Mouse (Mus musculus) limb, embryonic 10.5 days (tissue): ENCODE results near the gene Dlat. TPM values are rescaled to one million over a fixed set of nuclear protein-coding genes. Genes with fewer than 3 reads are reported as not detected.
"Not testable (repeated sequence)": the region's sequence is repeated elsewhere in the genome, so short reads cannot be mapped to it uniquely, and the experiment has no call there.

ENCODE experiments used
- DNase-seq: peaks from one replicate; pipeline ENCODE4 v3.0.0-alpha.2; 2017; ENCODE audit warnings: low spot score
- H3K27ac ChIP-seq: fragments of 300-500 bp; sonication (generic); 2 replicates; pipeline ENCODE4 v1.5.1; 2016; ENCODE audit warnings: mild to moderate bottlenecking
- H3K27me3 ChIP-seq: fragments of 300-500 bp; sonication (generic); 2 replicates; pipeline ENCODE4 v1.6.1; 2016; ENCODE audit warnings: low read depth, mild to moderate bottlenecking; ENCODE audit not compliant: poor library complexity, severe bottlenecking
- H3K36me3 ChIP-seq: fragments of 300-500 bp; sonication (generic); 2 replicates; pipeline ENCODE4 v1.6.1; 2016; ENCODE audit warnings: mild to moderate bottlenecking, moderate library complexity
- H3K4me1 ChIP-seq: fragments of 300-500 bp; sonication (generic); 2 replicates; pipeline ENCODE4 v1.6.1; 2016
- H3K4me3 ChIP-seq: fragments of 300-500 bp; sonication (generic); 2 replicates; pipeline ENCODE4 v1.5.1; 2016; ENCODE audit warnings: mild to moderate bottlenecking, moderate library complexity
- H3K9me3 ChIP-seq: fragments of 300-500 bp; sonication (generic); replicated peaks from 2 replicates; pipeline ENCODE4 v1.6.1; 2016; ENCODE audit warnings: mild to moderate bottlenecking
- WGBS: fragments of 180-500 bp; shearing (Covaris S2); methylation state at CpG from one replicate; pipeline ENCODE4 v1.1.7; 2016; 5-methylcytosine and 5-hydroxymethylcytosine counted together
- polyA plus RNA-seq: library from polyadenylated mRNA; unstranded; fragments of >200 nt; fragmentation: Nextera tagmentation; extraction: Ambion mirVana; gene quantifications from 2 replicates; pipeline ENCODE4 v1.2.1, GENCODE M21; 2016

Gene Dlat
- polyA plus RNA-seq, 1 experiment from 2014 or later, result 62.1 TPM

GRCm38 (mm10) chr9:50634270-50634669, 25.3 kb downstream of the Dlat start:
- no peaks in the 10 kb centered on the region for H3K27me3 ChIP-seq
- H3K4me1 ChIP-seq, result no peaks in the 10 kb centered on the region
- 97% methylated on average over 11 of the region's 11 CpGs for WGBS
- H3K4me3 ChIP-seq, result no peak overlapping the region
- no peaks in the 10 kb centered on the region for H3K9me3 ChIP-seq
- H3K27ac ChIP-seq, result no peak overlapping the region
- H3K36me3 ChIP-seq, result peaks cover 73% of the 10 kb centered on the region
- no peak for DNase-seq

DNA sequence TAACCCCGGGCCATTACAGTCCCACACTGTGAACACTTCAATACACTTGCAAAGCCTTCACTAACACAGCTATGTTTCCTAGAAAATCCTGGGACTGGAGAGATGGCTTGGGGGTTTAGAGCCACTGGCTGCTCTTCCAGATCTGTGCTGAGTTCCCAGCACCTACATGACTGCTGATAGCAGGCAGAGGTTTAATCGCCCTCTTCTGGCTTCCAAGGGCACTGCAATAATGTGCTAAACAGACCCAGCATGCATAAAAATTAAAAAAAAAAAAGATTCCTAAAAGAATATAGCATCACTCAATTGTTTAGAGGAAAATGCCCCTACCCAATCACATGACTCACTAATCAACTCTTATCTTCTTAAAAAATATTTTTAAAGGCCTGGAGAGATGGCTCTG, 26.5 kb downstream of the Dlat start:
- H3K36me3 ChIP-seq, result peaks cover 61% of the 10 kb centered on the region
- H3K4me3 ChIP-seq, result no peak overlapping the region
- H3K9me3 ChIP-seq, result no peaks in the 10 kb centered on the region
- no peak overlapping the region for H3K27ac ChIP-seq
- 65% methylated on average over 2 of the region's 2 CpGs for WGBS
- no peaks in the 10 kb centered on the region for H3K27me3 ChIP-seq
- H3K4me1 ChIP-seq, result no peaks in the 10 kb centered on the region
- DNase-seq, result no peak

GRCm38 (mm10) chr9:50632016-50632688, 27.4 kb downstream of the Dlat start:
- Histone ChIP-seq H3K9me3 (no peaks in the 10 kb centered on the region), H3K27me3 (no peaks in the 10 kb centered on the region), H3K4me3 (no peak overlapping the region), H3K36me3 (peaks cover 52% of the 10 kb centered on the region), H3K27ac (no peak overlapping the region), H3K4me1 (no peaks in the 10 kb centered on the region)
- DNase-seq, result no peak
- WGBS, result 85% methylated on average over 6 of the region's 6 CpGs

DNA sequence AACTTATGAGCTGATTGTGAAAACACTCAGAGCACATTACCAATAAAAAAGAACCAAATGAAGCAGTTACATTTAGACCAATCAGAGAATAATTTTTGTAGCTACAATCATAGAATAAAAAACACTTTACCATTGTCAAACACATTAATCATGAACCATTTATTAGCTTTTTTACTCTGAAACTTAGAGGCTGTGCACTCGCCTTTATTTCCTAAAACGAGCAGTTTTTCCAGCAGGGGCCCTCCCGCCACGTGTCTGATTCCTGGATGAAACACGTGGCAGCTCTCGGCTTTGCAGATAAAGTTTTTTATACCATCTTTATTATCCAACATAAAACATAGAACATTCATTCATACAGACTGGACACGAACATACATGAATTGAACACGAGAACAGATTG, 28.7 kb downstream of the Dlat start:
- H3K27ac ChIP-seq, H3K4me1 ChIP-seq, H3K9me3 ChIP-seq, H3K27me3 ChIP-seq, H3K4me3 ChIP-seq, DNase-seq: not testable (repeated sequence)
- whole genome bisulfite sequencing, result 95% methylated on average over 6 of the region's 8 CpGs
- peaks cover 39% of the 10 kb centered on the region for H3K36me3 ChIP-seq

GRCm38 (mm10) chr9:50617794-50618330, 41.7 kb downstream of the Dlat start:
- H3K27me3 ChIP-seq, result no peaks in the 10 kb centered on the region
- no peaks in the 10 kb centered on the region for H3K9me3 ChIP-seq
- peaks cover 25% of the 10 kb centered on the region for H3K36me3 ChIP-seq
- DNase-seq, result no peak
- H3K4me3 ChIP-seq, result peak overlapping the region; percentile 89
- H3K27ac ChIP-seq, result no peak overlapping the region
- peaks cover 8% of the 10 kb centered on the region for H3K4me1 ChIP-seq
- WGBS, result 63% methylated on average over 9 of the region's 9 CpGs

DNA sequence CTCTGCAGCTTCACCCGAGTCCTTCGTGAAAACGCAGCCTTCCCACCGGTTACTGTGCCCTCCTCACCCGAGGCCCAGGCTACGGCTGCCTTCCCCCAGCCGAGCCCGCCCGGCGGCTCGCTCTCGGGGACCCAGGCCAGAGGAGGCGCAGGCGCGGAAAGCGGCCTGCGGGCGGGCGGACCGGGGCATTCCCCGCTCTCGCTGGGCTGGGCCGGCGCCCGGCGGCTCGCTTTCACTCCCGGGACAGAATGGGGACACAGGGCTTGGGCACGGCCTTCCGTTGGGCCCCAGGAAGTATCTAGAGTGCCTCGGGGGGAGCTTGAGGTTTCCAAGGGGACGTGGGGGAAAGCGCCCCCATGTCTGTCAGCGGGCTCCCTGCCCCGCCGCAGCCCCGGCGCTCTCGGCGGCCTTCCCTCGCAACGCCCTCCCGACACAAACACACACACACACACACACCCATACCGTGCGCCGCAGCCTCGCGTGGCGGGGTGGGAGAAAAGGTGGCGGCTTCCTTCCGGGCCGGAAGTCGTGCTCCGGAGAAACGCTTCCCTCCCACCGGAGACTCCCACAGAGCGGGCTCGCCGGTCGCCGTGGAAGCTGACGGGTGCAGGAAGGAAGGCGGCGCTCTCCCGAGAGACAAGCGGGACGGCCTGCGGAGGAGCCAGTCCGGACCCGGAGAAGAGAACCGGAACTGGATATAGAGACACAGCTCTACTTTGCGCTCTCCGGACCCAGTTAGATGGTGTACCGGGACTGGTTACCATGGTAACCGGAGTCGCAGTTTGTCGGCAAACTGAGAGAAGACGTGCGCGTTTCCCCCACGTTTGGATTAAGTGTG, 42.6 kb downstream of the Dlat start, which contains the start of the genes Pih1d2 and Nkapd1:
Gene Pih1d2, plus strand, starts transcription at position 556 of the 838 bp plus-strand sequence.
Gene Nkapd1, minus strand, starts transcription at position 699 of the 838 bp plus-strand sequence.
- peak; percentile 90 for DNase-seq
- WGBS, result under 1% methylated on average over 81 of the region's 81 CpGs
- peak within 1 kb of the TSS; percentile 93 for H3K27ac ChIP-seq

DNA sequence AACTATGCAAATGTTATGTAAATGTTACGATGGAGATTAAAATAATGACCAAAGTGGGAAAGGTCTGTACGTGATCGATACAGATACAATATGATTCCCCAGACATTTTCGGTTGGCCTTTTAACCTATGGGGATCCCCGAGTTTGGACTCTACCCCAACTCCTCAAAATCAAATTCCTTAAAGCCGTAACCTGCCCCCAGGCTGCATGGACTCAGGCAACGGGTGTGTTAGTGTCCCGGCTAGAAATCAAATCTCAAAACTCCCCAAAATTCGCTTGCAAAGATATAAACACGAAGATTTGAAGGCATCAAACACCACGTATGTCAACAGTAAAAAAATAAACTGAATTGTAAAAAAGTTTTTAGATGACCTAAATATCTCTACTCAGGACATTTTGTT, 43.4 kb downstream of the Dlat start:
- 43% methylated on average over 11 of the region's 11 CpGs for WGBS

More for the DNA sequence above, 42.6 kb downstream of the Dlat start, which contains the start of the genes Pih1d2 and Nkapd1:
- Histone ChIP-seq H3K27me3 (no peaks in the 10 kb centered on the region), H3K36me3 (peaks cover 33% of the 10 kb centered on the region), H3K4me1 (peaks cover 8% of the 10 kb centered on the region), H3K9me3 (no peaks in the 10 kb centered on the region), H3K4me3 (peak within 1 kb of the TSS; percentile 89)

DNA sequence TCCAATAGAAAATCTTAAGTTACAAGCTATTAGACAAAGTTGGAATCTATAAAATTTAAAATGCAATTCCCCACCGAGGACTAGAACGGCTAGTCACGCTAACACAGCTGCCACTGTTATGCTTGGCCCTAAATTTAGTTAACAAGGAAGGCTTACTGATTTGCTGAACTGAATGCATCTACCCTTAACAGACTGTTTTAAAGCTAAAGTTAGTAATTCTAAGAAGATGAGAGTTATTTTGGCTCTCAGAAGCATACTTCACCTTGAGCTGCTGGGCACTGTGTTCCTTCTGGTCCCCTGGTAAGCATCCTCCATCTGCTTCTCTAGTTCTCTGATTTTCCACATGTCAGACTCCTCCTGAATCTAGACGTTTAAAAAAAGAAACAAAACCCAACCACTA, 47.5 kb downstream of the Dlat start:
- no peak for DNase-seq
- Histone ChIP-seq H3K27me3 (no peaks in the 10 kb centered on the region), H3K4me3 (no peak overlapping the region), H3K27ac (no peak overlapping the region), H3K9me3 (no peaks in the 10 kb centered on the region), H3K36me3 (peaks cover 82% of the 10 kb centered on the region), H3K4me1 (peaks cover 8% of the 10 kb centered on the region)
- WGBS, result 92% methylated on average over 4 of the region's 4 CpGs

More for the DNA sequence above, 43.4 kb downstream of the Dlat start:
- Histone ChIP-seq H3K36me3 (peaks cover 42% of the 10 kb centered on the region), H3K4me1 (peaks cover 8% of the 10 kb centered on the region), H3K27me3 (no peaks in the 10 kb centered on the region), H3K27ac (peak overlapping the region; percentile 93), H3K4me3 (peak overlapping the region; percentile 89), H3K9me3 (no peaks in the 10 kb centered on the region)
- DNase-seq, result no peak

- no peak for DNase-seq
- Histone ChIP-seq H3K4me3 (peak overlapping the region; percentile 74), H3K9me3 (no peaks in the 10 kb centered on the region), H3K36me3 (peaks cover 60% of the 10 kb centered on the region), H3K27me3 (no peaks in the 10 kb centered on the region), H3K27ac (peak overlapping the region; percentile 88), H3K4me1 (peaks cover 18% of the 10 kb centered on the region)
- 3% methylated on average over 6 of the region's 6 CpGs for WGBS
These were observed 55.2 kb downstream of the Dlat start for GRCm38 (mm10) chr9:50604338-50604737.

DNA sequence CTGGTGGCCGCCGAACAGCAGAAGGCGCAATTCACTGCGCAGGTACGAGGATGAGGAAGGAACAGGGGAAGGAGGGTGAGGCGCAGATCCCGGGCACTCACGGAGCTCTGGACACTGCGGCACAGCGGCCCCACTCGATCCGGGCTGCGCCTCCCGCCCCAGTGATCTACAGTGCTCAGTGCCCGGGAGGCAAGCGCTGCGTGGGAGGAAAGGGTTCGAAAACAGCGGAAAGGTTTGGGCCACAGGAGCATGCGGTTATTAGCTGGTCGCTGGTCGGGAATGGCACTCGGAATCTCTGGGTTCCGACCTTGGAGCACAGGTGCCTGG, 55.6 kb downstream of the Dlat start:
- DNase-seq, result no peak
- Histone ChIP-seq H3K36me3 (peaks cover 60% of the 10 kb centered on the region), H3K4me1 (peaks cover 18% of the 10 kb centered on the region), H3K9me3 (no peaks in the 10 kb centered on the region), H3K4me3 (peak overlapping the region; percentile 74), H3K27ac (peak overlapping the region; percentile 88), H3K27me3 (no peaks in the 10 kb centered on the region)
- under 1% methylated on average over 24 of the region's 24 CpGs for whole genome bisulfite sequencing

DNA sequence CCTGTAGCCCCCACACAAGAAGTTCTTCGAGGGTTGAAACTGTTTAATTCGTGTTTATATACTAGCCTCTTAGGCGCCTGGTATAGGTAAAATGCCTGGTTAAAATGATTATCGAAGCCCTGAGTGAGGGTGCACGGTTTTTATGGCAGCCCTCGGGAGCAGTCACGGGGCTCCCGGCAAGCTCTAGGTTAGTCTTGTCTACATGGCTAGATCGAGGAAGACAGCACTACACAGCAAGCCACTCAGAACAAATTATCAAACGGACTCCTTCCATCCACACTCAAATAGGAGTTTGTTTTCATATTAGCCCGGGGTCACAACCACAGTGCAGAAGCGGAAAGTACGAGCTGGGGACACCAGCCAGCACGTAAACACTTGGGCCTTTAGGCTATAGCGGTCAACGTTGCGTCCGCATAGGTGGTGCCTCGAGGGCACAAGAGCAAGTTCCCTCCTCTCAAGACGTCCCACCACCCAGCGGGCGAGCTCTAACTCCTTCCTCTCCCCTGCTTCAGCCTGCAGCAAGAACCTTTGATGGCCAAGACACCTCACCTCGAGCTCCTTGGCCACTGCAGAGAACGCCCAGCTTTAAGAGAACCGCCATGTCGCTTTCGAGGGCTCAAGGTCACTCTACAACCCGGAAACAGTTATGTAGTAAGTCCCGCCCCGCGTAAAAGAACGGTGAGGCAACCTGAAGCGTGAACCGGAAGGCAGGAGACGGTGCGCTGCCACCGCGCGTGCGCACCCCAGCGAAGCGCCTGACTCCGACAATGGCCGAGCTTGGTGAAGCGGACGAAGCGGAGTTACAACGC, 56.2 kb downstream of the Dlat start, which contains the start of the genes Sdhd and Timm8b:
Gene Sdhd, minus strand, starts transcription at position 624 of the 809 bp plus-strand sequence.
Gene Timm8b, plus strand, starts transcription at position 722 of the 809 bp plus-strand sequence.
- Histone ChIP-seq H3K4me1 (peaks cover 18% of the 10 kb centered on the region), H3K4me3 (peak within 1 kb of the TSS; percentile 74), H3K36me3 (peaks cover 60% of the 10 kb centered on the region), H3K27me3 (no peaks in the 10 kb centered on the region), H3K27ac (peak within 1 kb of the TSS; percentile 88), H3K9me3 (no peaks in the 10 kb centered on the region)
- peak; percentile 94 for DNase-seq
- WGBS, result under 1% methylated on average over 48 of the region's 48 CpGs

- Histone ChIP-seq H3K4me3 (peak overlapping the region; percentile 74), H3K27me3 (no peaks in the 10 kb centered on the region), H3K4me1 (peaks cover 18% of the 10 kb centered on the region), H3K27ac (no peak overlapping the region), H3K36me3 (peaks cover 60% of the 10 kb centered on the region), H3K9me3 (no peaks in the 10 kb centered on the region)
- no peak for DNase-seq
- 91% methylated on average over 7 of the region's 7 CpGs for WGBS
These were observed 57.3 kb downstream of the Dlat start for GRCm38 (mm10) chr9:50602055-50602845.
